Mouse (Mus musculus) thymus, adult 2 months (tissue): ENCODE measurements around the gene Wdr44. TPM values are rescaled to one million over a fixed set of nuclear protein-coding genes. Genes with fewer than 3 reads are reported as not detected.
"Not testable (repeated sequence)": the region's sequence is repeated elsewhere in the genome, so short reads cannot be mapped to it uniquely, and the experiment has no call there.

Experiments used
- DNase-seq: peaks from one replicate; pipeline ENCODE4 v3.0.0; 2021
- H3K27ac ChIP-seq: fragments of 200-500 bp; 2 replicates; pipeline ENCODE4 v1.5.1; 2012; ENCODE audit warnings: low read length, control low read depth; ENCODE audit not compliant: control insufficient read depth, insufficient read depth
- H3K27me3 ChIP-seq: fragments of 200-500 bp; 2 replicates; pipeline ENCODE4 v1.6.1; 2012; ENCODE audit warnings: mild to moderate bottlenecking, low read length, moderate library complexity, mixed read lengths; ENCODE audit not compliant: control insufficient read depth, insufficient read depth
- H3K36me3 ChIP-seq: fragments of 200-500 bp; 2 replicates; pipeline ENCODE4 v1.6.1; 2012; ENCODE audit warnings: mild to moderate bottlenecking, low read length, moderate library complexity; ENCODE audit not compliant: control insufficient read depth, insufficient read depth
- H3K4me1 ChIP-seq: fragments of 200-500 bp; replicated peaks from 2 replicates; pipeline ENCODE4 v1.6.1; 2012; ENCODE audit warnings: low read length; ENCODE audit not compliant: control insufficient read depth, insufficient read depth
- H3K4me3 ChIP-seq: fragments of 200-500 bp; 2 replicates; pipeline ENCODE4 v1.5.1; 2012; ENCODE audit warnings: mild to moderate bottlenecking, low read length, control low read depth, moderate library complexity; ENCODE audit not compliant: control insufficient read depth, insufficient read depth
- CTCF ChIP-seq: fragments of 200-500 bp; IDR thresholded peaks from 2 replicates; pipeline ENCODE4 v1.5.1; 2012; ENCODE audit warnings: mild to moderate bottlenecking, control low read depth, low read length, moderate library complexity, borderline replicate concordance; ENCODE audit not compliant: control insufficient read depth, poor library complexity, insufficient read depth; ENCODE audit errors: extremely low read depth
- POLR2A ChIP-seq: fragments of 200-500 bp; IDR thresholded peaks from 2 replicates; pipeline ENCODE4 v1.6.1; 2012; ENCODE audit warnings: mild to moderate bottlenecking, low read length, control low read depth, moderate library complexity; ENCODE audit not compliant: control insufficient read depth, poor library complexity, insufficient read depth; ENCODE audit errors: extremely low read depth
- WGBS: fragments of 180-500 bp; shearing (Covaris S2); methylation state at CpG from one replicate; pipeline ENCODE4 v1.1.7; 2018; 5-methylcytosine and 5-hydroxymethylcytosine counted together
- polyA plus RNA-seq: library from polyadenylated mRNA; depleted of rRNA; stranded (reverse); fragments of >200 nt; gene quantifications from 2 replicates; pipeline ENCODE4 v1.2.3, GENCODE M21; 2012; rRNA removed

The Wdr44 gene
- polyA plus RNA-seq, 1 experiment, result 8.1 TPM

GRCm38 (mm10) chrX:23823398-23824023 is 130.7 kb downstream of the Wdr44 start:
- peaks cover 5% of the 10 kb centered on the region for H3K4me1 ChIP-seq
- TF ChIP-seq POLR2A (no peak), CTCF (no peak)
- no peaks in the 10 kb centered on the region for H3K36me3 ChIP-seq
- no peak for DNase-seq
- no peaks in the 10 kb centered on the region for H3K27me3 ChIP-seq
- WGBS, result 64% methylated on average over 19 of the region's 19 CpGs
- H3K27ac ChIP-seq, result no peak overlapping the region
- H3K4me3 ChIP-seq, result no peak overlapping the region

DNA sequence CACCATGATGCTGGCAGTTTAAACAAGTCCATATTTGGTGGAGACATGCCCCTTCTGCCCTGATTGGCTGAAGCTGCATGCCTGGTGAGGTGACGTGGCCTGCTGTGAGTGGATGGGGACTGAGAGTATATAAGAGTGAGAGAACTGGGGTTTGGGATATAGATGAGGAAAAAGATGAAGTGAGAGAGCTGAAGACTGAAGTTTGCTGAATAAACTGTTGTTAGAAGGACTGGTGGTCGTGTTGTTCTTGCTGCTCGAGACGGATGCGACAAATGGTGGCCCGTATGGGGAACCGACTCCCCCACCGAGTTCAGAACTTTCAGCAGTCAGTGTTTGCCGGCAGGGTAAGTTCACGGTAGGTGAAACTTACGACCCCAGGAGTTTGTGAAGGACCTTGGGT is 140.9 kb downstream of the Wdr44 start:
- DNase-seq, H3K36me3 ChIP-seq, H3K27ac ChIP-seq, H3K4me1 ChIP-seq, H3K27me3 ChIP-seq, H3K4me3 ChIP-seq: not testable (repeated sequence)
- WGBS, result 95% methylated on average over 11 of the region's 11 CpGs

DNA sequence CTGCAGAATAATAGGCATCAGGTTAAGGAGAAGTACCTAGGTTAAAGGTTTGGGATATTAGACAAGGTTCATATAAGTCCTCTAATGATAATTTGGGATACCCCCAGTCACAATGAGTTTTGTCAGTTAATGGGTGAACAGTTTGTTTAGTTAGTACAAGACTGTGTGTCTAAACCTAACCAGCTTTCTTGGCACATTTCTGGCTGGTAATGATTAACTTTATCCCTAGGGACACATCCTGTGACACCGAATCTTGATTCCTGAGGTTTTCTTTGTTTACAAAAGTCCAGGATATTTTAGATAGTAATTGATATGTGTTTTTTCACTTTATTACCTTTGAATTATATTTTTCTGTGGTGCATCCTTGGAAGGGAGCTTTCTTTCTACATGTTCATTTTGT is 148.1 kb downstream of the Wdr44 start:
- WGBS, result 88% methylated on average over 1 of the region's 1 CpGs
- Histone ChIP-seq H3K4me1 (no peaks in the 10 kb centered on the region), H3K27ac (no peak overlapping the region), H3K36me3 (no peaks in the 10 kb centered on the region), H3K27me3 (no peaks in the 10 kb centered on the region), H3K4me3 (no peak overlapping the region)
- no peak for DNase-seq
- no peak for TF ChIP-seq POLR2A
- no peak for TF ChIP-seq CTCF

Other genes with a start within 250 kb of the Wdr44 start
- gene Gm4907, start 189.5 kb downstream of the Wdr44 start, polyA plus RNA-seq, result not detected in 2 replicates